Mouse (Mus musculus) C2C12 (cell line): ENCODE results near the gene Brsk2. TPM values are rescaled to one million over a fixed set of nuclear protein-coding genes. Genes with fewer than 3 reads are reported as not detected.

Source experiments
- H3K27me3 ChIP-seq: one replicate; pipeline ENCODE4 v1.6.1; 2011; ENCODE audit not compliant: control insufficient read depth, insufficient read depth, insufficient read length
- H3K36me3 ChIP-seq: one replicate; pipeline ENCODE4 v1.6.1; 2011; ENCODE audit not compliant: control insufficient read depth, insufficient read depth
- H3K4me3 ChIP-seq: one replicate; pipeline ENCODE4 v1.5.1; 2011; ENCODE audit warnings: mild to moderate bottlenecking, control low read depth; ENCODE audit not compliant: poor library complexity, insufficient read depth, severe bottlenecking
- H3K79me2 ChIP-seq: one replicate; pipeline ENCODE4 v1.6.1; 2011; ENCODE audit not compliant: control insufficient read depth, insufficient read depth
- H3K79me3 ChIP-seq: one replicate; pipeline ENCODE4 v1.6.1; 2011; ENCODE audit warnings: low read depth, control low read depth
- H3ac ChIP-seq: one replicate; pipeline ENCODE3; 2011; ENCODE audit warnings: low read depth; ENCODE audit not compliant: control insufficient read depth, insufficient read length
- CEBPB ChIP-seq: IDR thresholded peaks from one replicate; pipeline ENCODE4 v1.6.1; 2011; ENCODE audit warnings: low read depth, mild to moderate bottlenecking, control low read depth, moderate library complexity
- CTCF ChIP-seq: IDR thresholded peaks from one replicate; pipeline ENCODE4 v1.5.1; 2011; ENCODE audit not compliant: control insufficient read depth, insufficient read depth, insufficient read length
- FOSL1 ChIP-seq: IDR thresholded peaks from one replicate; pipeline ENCODE4 v1.8.0; 2011; ENCODE audit warnings: mild to moderate bottlenecking, low read length; ENCODE audit not compliant: poor library complexity, insufficient read depth, severe bottlenecking
- MAX ChIP-seq: IDR thresholded peaks from one replicate; pipeline ENCODE4 v1.6.1; 2011; ENCODE audit warnings: mild to moderate bottlenecking, control low read depth
- MYOD1 ChIP-seq: IDR thresholded peaks from one replicate; pipeline ENCODE4 v1.6.1; 2011; ENCODE audit warnings: low read depth; ENCODE audit not compliant: control insufficient read depth, insufficient read length
- MYOG ChIP-seq: IDR thresholded peaks from one replicate; pipeline ENCODE4 v1.6.1; 2011; ENCODE audit not compliant: control insufficient read depth, insufficient read length; ENCODE audit errors: extremely low read depth
- USF1 ChIP-seq: IDR thresholded peaks from one replicate; pipeline ENCODE4 v1.6.1; 2011; ENCODE audit warnings: low read depth, mild to moderate bottlenecking, control low read depth, moderate library complexity
- polyA plus RNA-seq: library from polyadenylated mRNA; unstranded; fragments of >200 nt; fragmentation: generic; extraction: Trizol; gene quantifications from one replicate; pipeline ENCODE4 v1.2.1, GENCODE M21; 2012; ENCODE audit warnings: missing spikeins

Gene Brsk2
- polyA plus RNA-seq, 1 experiment, result 0.05 TPM

DNA sequence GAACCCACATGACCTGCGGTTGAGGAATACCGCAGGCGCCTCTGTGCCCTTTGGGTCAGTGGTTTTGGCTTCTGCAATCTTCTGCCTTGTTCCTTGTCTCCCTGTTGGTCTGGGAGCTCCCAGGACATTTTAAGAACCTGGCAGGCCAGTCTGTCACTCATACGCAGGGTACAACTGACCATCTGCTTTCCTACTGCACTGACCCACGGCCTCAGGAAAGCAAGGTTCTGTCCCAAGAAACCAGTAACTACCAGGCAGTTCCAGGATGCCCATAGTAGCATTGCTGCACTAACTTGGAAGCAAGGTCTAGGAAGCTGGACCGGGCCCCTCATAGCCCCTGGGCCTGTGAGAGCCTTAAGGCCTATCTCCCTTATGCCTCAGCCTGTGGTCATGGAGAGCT lies 14.6 kb upstream of the Brsk2 start:
- no peaks in the 10 kb centered on the region for H3K79me2 ChIP-seq
- TF ChIP-seq MAX (no peak), MYOD1 (no peak), FOSL1 (no peak), MYOG (no peak), CEBPB (no peak), USF1 (no peak), CTCF (no peak)
- H3K4me3 ChIP-seq, result no peak overlapping the region
- no peak overlapping the region for H3ac ChIP-seq
- no peaks in the 10 kb centered on the region for H3K79me3 ChIP-seq
- H3K27me3 ChIP-seq, result peaks cover 58% of the 10 kb centered on the region
- H3K36me3 ChIP-seq, result no peaks in the 10 kb centered on the region

DNA sequence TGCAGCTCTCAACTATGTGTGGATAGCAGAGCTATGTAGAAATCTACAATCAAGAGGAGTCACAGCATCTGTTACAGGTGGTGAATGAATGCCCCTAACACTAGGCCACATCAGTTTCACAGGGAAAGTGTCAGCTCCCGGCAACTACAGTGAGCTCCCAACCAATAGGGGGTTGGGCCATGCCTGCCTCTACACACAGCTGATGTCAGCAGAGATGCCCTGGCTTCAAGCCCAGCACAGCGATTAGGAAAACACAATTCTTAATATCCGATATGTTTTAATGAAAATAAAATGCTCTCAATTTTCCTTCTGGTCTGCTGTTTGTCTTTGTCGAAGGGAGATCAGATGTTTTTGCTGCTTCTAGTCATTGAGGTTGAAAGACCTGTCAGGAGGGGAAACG lies 6.1 kb upstream of the Brsk2 start:
- no peaks in the 10 kb centered on the region for H3K36me3 ChIP-seq
- H3ac ChIP-seq, result no peak overlapping the region
- no peaks in the 10 kb centered on the region for H3K79me2 ChIP-seq
- H3K4me3 ChIP-seq, result no peak overlapping the region
- peaks cover 39% of the 10 kb centered on the region for H3K27me3 ChIP-seq
- no peak for TF ChIP-seq MYOD1
- no peak for TF ChIP-seq FOSL1
- TF ChIP-seq USF1, result no peak
- no peak for TF ChIP-seq CEBPB
- TF ChIP-seq MAX, result no peak
- no peak for TF ChIP-seq CTCF
- TF ChIP-seq MYOG, result no peak
- H3K79me3 ChIP-seq, result no peaks in the 10 kb centered on the region

DNA sequence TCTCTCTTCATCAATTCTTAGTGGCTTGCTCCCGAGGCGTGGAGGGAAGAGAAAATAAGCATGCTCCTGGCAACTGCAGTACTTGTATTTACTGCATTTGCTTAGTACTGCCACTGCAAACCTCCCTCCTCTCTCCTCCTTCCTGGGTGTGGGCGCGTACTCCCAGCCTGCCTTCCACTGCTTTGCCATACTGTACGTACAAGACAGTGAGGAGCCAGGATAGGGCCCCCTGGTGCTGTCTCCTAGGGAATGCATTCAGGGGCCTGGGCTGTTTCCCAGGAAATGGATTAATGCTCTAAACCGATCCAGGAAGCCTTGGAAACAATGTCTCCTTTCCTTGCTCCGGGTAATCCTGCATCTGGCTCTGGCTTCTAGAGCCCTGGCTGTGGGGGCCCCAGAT lies 3.6 kb upstream of the Brsk2 start:
- Histone ChIP-seq H3ac (no peak overlapping the region), H3K36me3 (no peaks in the 10 kb centered on the region), H3K79me3 (no peaks in the 10 kb centered on the region), H3K79me2 (no peaks in the 10 kb centered on the region), H3K27me3 (peaks cover 64% of the 10 kb centered on the region), H3K4me3 (no peak overlapping the region)
- TF ChIP-seq MYOG (no peak), MYOD1 (no peak), USF1 (no peak)

DNA sequence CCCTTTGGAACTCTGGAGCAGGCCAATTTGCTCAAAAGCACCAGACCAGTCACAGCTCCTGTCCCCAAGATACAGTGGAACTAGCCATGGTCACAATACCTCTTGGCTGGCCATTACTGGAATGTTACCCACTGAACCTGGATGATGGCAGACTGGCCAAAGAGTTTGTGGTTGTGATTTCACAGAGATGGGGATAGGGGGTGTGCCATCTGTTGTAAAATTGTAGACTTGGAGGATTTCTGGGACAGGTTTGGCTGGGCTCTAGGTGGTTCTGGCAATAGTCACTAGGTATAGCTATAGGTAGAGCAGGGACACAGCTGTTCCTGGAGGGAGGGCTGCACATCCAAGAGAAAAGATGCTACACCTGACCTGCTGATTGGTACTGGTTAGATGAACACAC lies 2.0 kb upstream of the Brsk2 start:
- no peak overlapping the region for H3ac ChIP-seq
- TF ChIP-seq MYOG, result no peak
- no peak for TF ChIP-seq CTCF
- TF ChIP-seq MAX, result no peak
- no peak for TF ChIP-seq USF1
- H3K79me2 ChIP-seq, result no peaks in the 10 kb centered on the region
- H3K36me3 ChIP-seq, result no peaks in the 10 kb centered on the region
- no peaks in the 10 kb centered on the region for H3K79me3 ChIP-seq
- no peak overlapping the region for H3K4me3 ChIP-seq
- peaks cover 69% of the 10 kb centered on the region for H3K27me3 ChIP-seq

DNA sequence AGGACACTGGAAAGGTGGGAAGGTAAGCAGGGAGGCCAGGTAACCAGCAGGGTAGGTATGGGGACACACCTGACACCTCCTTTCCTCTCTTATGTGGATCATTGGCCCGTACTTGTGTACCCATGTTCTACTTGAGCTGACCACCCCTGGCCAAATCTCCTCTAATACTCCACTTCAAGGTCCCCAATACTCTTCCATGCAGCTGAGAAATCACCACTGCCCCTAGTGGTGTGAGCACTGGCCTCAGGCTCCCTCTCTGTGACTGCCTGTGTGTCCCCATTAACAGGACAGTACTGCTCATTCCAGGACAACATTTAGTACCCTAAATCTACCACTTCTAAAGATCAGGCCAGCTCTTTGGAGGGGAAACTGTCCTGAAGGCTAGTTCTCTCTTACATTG lies 1.5 kb upstream of the Brsk2 start:
- H3K79me3 ChIP-seq, result no peaks in the 10 kb centered on the region
- H3K4me3 ChIP-seq, result no peak overlapping the region
- H3K27me3 ChIP-seq, result peaks cover 74% of the 10 kb centered on the region
- no peaks in the 10 kb centered on the region for H3K79me2 ChIP-seq
- no peaks in the 10 kb centered on the region for H3K36me3 ChIP-seq
- TF ChIP-seq MAX, result no peak
- TF ChIP-seq MYOG, result no peak
- no peak for TF ChIP-seq CTCF
- no peak for TF ChIP-seq FOSL1
- H3ac ChIP-seq, result no peak overlapping the region

DNA sequence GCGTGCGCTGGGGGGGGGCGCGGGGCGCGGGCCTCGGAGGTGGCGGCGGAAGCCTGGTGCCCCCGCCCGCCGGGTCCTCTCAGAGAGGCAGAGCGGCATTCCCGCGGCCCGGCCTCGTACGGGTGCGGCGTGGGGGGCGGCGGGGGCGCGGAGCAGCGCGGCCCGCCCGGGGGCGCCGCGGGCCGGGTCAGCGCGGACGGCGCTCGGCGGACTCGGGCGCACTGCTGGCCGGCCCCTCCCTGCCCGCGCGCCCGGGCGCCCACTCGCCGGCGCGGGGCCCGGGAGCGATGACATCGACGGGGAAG lies 200 bp downstream of the Brsk2 start:
- no peaks in the 10 kb centered on the region for H3K79me3 ChIP-seq
- no peak overlapping the region for H3ac ChIP-seq
- TF ChIP-seq CTCF (no peak), CEBPB (no peak), MAX (no peak), USF1 (no peak), FOSL1 (no peak), MYOD1 (no peak), MYOG (no peak)
- no peaks in the 10 kb centered on the region for H3K36me3 ChIP-seq
- peaks cover 85% of the 10 kb centered on the region for H3K27me3 ChIP-seq
- H3K4me3 ChIP-seq, result no peak overlapping the region
- no peaks in the 10 kb centered on the region for H3K79me2 ChIP-seq
